In the genomic region with DNA sequence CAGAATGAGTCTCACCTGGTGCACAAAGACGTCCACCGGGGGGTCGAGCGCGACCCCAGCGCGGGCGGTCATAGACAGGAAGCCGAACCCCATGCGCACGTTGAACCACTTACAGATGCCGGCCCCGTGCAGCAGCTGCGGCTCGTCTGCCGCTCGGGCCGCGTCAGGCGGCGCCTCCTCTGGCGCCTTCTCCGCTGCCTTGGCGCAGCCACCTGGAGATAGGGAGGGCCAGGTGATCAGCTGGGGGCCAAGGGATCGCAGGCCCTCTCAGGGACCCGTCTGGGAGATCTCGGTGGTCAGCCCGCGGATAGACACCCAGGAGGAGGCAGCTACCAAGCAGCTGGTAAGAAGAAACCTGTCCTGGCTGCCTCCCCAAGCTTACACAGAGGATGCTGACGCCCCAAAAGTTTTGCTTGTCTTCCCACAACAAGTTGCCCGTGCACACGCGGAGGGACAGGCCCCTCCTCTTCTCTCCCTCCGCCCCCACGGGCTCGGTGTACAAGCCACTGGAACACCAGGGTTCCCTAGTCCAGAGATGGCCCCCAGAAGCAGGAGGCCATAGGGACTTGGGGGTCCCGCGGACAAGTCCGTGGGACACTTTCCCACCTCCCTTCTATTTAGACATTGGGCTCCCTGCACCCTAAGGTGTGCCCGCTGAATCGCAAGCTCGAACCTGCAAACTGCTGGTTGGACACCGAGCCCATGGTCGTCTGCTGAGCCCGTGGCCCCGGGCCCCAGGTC, we compare ENCODE assay signal across 9 mouse cellular contexts. TPM values are rescaled to one million over a fixed set of nuclear protein-coding genes. Genes with fewer than 3 reads are reported as not detected.
DNase-seq lines count a peak whose midpoint lies in the region; ATAC-seq and TF ChIP-seq lines count a peak whose summit lies in the region.
"Had no signal": no experiment of that assay in that cellular context is flagged by ENCODE, and none has a peak within 500 bp of the region (broad histone marks: within the 10 kb centered on the region; RNA-seq: fewer than 3 reads in every experiment).

No protein-coding gene starts in this region.

- no peak for ATAC-seq in liver, embryonic 15.5 days (ENCODE audit: insufficient read depth)

- no peaks in the 10 kb centered on the region for H3K27me3 ChIP-seq in E14TG2a.4 (ENCODE audit: insufficient read depth, low read length)
- no peaks in the 10 kb centered on the region for H3K27me3 ChIP-seq in hindbrain, embryonic 10.5 days (ENCODE audit: insufficient read depth, poor library complexity, severe bottlenecking)
- H3K27me3 ChIP-seq in liver, embryonic 15.5 days = peaks cover 78% of the 10 kb centered on the region

- under 1% methylated on average over 46 of the region's 46 CpGs for WGBS in hindbrain, embryonic 10.5 days
- WGBS in liver, embryonic 15.5 days (ENCODE audit: insufficient replicate concordance) = under 1% methylated on average over 46 of the region's 46 CpGs

- H3K9me3 ChIP-seq in E14TG2a.4 (ENCODE audit: low read length) = no peaks in the 10 kb centered on the region
- H3K9me3 ChIP-seq in hindbrain, embryonic 10.5 days = no peaks in the 10 kb centered on the region
- H3K9me3 ChIP-seq in liver, embryonic 15.5 days (replicated peaks) = no peaks in the 10 kb centered on the region

- TF ChIP-seq CTCF in E14TG2a.4 (conservative IDR thresholded peaks at IDR 0.05; ENCODE audit: low read length) = no peak

- peak overlapping the region; percentile 94 for H3K27ac ChIP-seq in hindbrain, embryonic 10.5 days
- H3K27ac ChIP-seq in liver, embryonic 15.5 days (replicated peaks) = no peak overlapping the region

- H3K4me1 ChIP-seq in E14TG2a.4 (replicated peaks; ENCODE audit: low read depth, low read length) = peaks cover 49% of the 10 kb centered on the region
- peaks cover 72% of the 10 kb centered on the region for H3K4me1 ChIP-seq in hindbrain, embryonic 10.5 days (replicated peaks)
- peaks cover 15% of the 10 kb centered on the region for H3K4me1 ChIP-seq in liver, embryonic 15.5 days (replicated peaks)

- DNase-seq in ES-CJ7 (ENCODE audit: low read depth, low spot score) = peak; percentile 59
- DNase-seq in hindbrain, embryonic 10.5 days (ENCODE audit: low spot score) = peak; percentile 64
- no peak for DNase-seq in urinary bladder, postnatal 25 days (ENCODE audit: low spot score)
- DNase-seq in left cerebral cortex, postnatal 4 days = no peak
- DNase-seq in layer of hippocampus, postnatal 10 days (ENCODE audit: low spot score in 2 of 2) = no peak
- DNase-seq in kidney, postnatal 10 days = no peak
- DNase-seq: right cerebral cortex, postnatal 4 days had no signal

- H3K4me2 ChIP-seq in liver, embryonic 15.5 days = peak overlapping the region; percentile 55

- no peak overlapping the region for H3K9ac ChIP-seq in liver, embryonic 15.5 days

- intact Hi-C loops in left cerebral cortex, postnatal 4 days (cut with DNase I) = no loop called here

- peak overlapping the region; percentile 95 for H3K4me3 ChIP-seq in E14TG2a.4 (replicated peaks; ENCODE audit: low read length)
- peak overlapping the region; percentile 87 for H3K4me3 ChIP-seq in hindbrain, embryonic 10.5 days
- peak overlapping the region; percentile 25 for H3K4me3 ChIP-seq in liver, embryonic 15.5 days (replicated peaks)

- H3K36me3 ChIP-seq in E14TG2a.4 (ENCODE audit: insufficient read depth, low read length) = peaks cover 30% of the 10 kb centered on the region
- H3K36me3 ChIP-seq in hindbrain, embryonic 10.5 days = peaks cover 11% of the 10 kb centered on the region; the same call in 1 of the 2 replicates
- H3K36me3 ChIP-seq in liver, embryonic 15.5 days (replicated peaks) = no peaks in the 10 kb centered on the region

RNA-seq across cellular contexts. Expression of gene Lin28a, which starts 0.4 kb away (rescaled TPM):
- polyA plus RNA-seq in hindbrain, embryonic 10.5 days (2016; fragmentation: Nextera tagmentation; extraction: Ambion mirVana) = 13.4 and 27.5 TPM in 2 replicates
- polyA plus RNA-seq in liver, embryonic 15.5 days (2015; fragmentation: Nextera tagmentation; extraction: Ambion mirVana) = 0.91 and 1.5 TPM in 2 replicates
- total RNA-seq in left cerebral cortex, postnatal 4 days (2021) = not detected
- total RNA-seq in layer of hippocampus, postnatal 10 days (2021) = not detected

RNA-seq across cellular contexts. Expression of gene Dhdds, which starts 17.5 kb away (rescaled TPM):
- 39.5 and 42.3 TPM in 2 replicates for polyA plus RNA-seq in hindbrain, embryonic 10.5 days (2016; fragmentation: Nextera tagmentation; extraction: Ambion mirVana)
- polyA plus RNA-seq in liver, embryonic 15.5 days (2015; fragmentation: Nextera tagmentation; extraction: Ambion mirVana) = 17.1 and 17.5 TPM in 2 replicates
- 10 to 100 TPM; 49.1 to 57.1 TPM for total RNA-seq in left cerebral cortex, postnatal 4 days (2021)
- total RNA-seq in layer of hippocampus, postnatal 10 days (2021) = 10 to 100 TPM; 57.3 to 58.6 TPM

RNA-seq across cellular contexts. Expression of gene Zfp683, which starts 35.4 kb away (rescaled TPM):
- not detected in 2 replicates for polyA plus RNA-seq in hindbrain, embryonic 10.5 days (2016; fragmentation: Nextera tagmentation; extraction: Ambion mirVana)
- not detected in 2 replicates for polyA plus RNA-seq in liver, embryonic 15.5 days (2015; fragmentation: Nextera tagmentation; extraction: Ambion mirVana)
- total RNA-seq in left cerebral cortex, postnatal 4 days (2021) = not detected
- total RNA-seq in layer of hippocampus, postnatal 10 days (2021) = not detected

RNA-seq across cellular contexts. Expression of gene Crybg2, which starts 42.4 kb away (rescaled TPM):
- 1.6 and 2.9 TPM in 2 replicates for polyA plus RNA-seq in hindbrain, embryonic 10.5 days (2016; fragmentation: Nextera tagmentation; extraction: Ambion mirVana)
- polyA plus RNA-seq in liver, embryonic 15.5 days (2015; fragmentation: Nextera tagmentation; extraction: Ambion mirVana) = 0.59 TPM in 1 of 2 replicates, not detected in the other
- 1 to 10 TPM; 5.8 to 8.5 TPM for total RNA-seq in left cerebral cortex, postnatal 4 days (2021)
- total RNA-seq in layer of hippocampus, postnatal 10 days (2021) = 1 to 10 TPM; 2.1 to 2.7 TPM

RNA-seq across cellular contexts. Expression of gene Hmgn2, which starts 49.8 kb away (rescaled TPM):
- 3,014 and 3,091 TPM in 2 replicates for polyA plus RNA-seq in hindbrain, embryonic 10.5 days (2016; fragmentation: Nextera tagmentation; extraction: Ambion mirVana)
- polyA plus RNA-seq in liver, embryonic 15.5 days (2015; fragmentation: Nextera tagmentation; extraction: Ambion mirVana) = 509 and 615 TPM in 2 replicates
- 100 to 1,000 TPM; 274 to 291 TPM for total RNA-seq in left cerebral cortex, postnatal 4 days (2021)
- 100 to 1,000 TPM; 199 to 225 TPM for total RNA-seq in layer of hippocampus, postnatal 10 days (2021)

Comparison
In these comparisons a context has a peak if more than half of its experiments do, and no peak if none do; other contexts are left out.
1. H3K4me3 ChIP-seq: peak in every context shown above with its lines; median percentile 95 in E14TG2a.4; 87 in hindbrain, embryonic 10.5 days; 25 in liver, embryonic 15.5 days.
2. DNase-seq: peak in ES-CJ7 (single experiment) and hindbrain, embryonic 10.5 days (single experiment); none in urinary bladder, postnatal 25 days (single experiment), left cerebral cortex, postnatal 4 days (single experiment), layer of hippocampus, postnatal 10 days (0 of 2) and kidney, postnatal 10 days (single experiment).